Mouse (Mus musculus): Measurements from ENCODE around the gene Nisch.

- no peak for TF ChIP-seq POLR2A (IDR thresholded peaks at IDR 0.05; ENCODE audit: low read depth, low read length)
- TF ChIP-seq CTCF (IDR thresholded peaks at IDR 0.05; ENCODE audit: extremely low read depth, insufficient read depth, insufficient read length, insufficient replicate concordance) = no peak
Observed at GRCm38 (mm10) chr14:31208084-31208483, 8.7 kb downstream of the Nisch start, which contains the start of gene Tnnc1.
